Mouse (Mus musculus) brown adipose tissue, adult 24 weeks (tissue): ENCODE measurements around the gene Nanos2. TPM values are rescaled to one million over a fixed set of nuclear protein-coding genes. Genes with fewer than 3 reads are reported as not detected.

Experiments used
- H3K27ac ChIP-seq: fragments of 200-500 bp; replicated peaks from 2 replicates; pipeline ENCODE4 v1.5.1; 2012; ENCODE audit warnings: low read depth, mild to moderate bottlenecking, low read length
- H3K4me1 ChIP-seq: fragments of 200-500 bp; 2 replicates; pipeline ENCODE4 v1.6.1; 2012; ENCODE audit warnings: low read length, mixed read lengths; ENCODE audit not compliant: control insufficient read depth, insufficient read depth, insufficient read length
- H3K4me3 ChIP-seq: fragments of 200-500 bp; 2 replicates; pipeline ENCODE4 v1.5.1; 2012; ENCODE audit warnings: low read depth, mild to moderate bottlenecking, low read length, moderate library complexity; ENCODE audit not compliant: insufficient read depth
- polyA plus RNA-seq: library from polyadenylated mRNA; stranded (reverse); fragments of >200 nt; gene quantifications from 2 replicates; pipeline ENCODE4 v1.2.4, GENCODE M21; 2012; ENCODE audit not compliant: missing spikeins, insufficient read depth, insufficient read length

The Nanos2 gene
- polyA plus RNA-seq, 1 experiment = not detected

- Histone ChIP-seq H3K4me3 (peak overlapping the region; percentile 65), H3K4me1 (peaks cover 11% of the 10 kb centered on the region), H3K27ac (peak overlapping the region; percentile 86; the same call in 1 of the 2 replicates)
Observed at GRCm38 (mm10) chr7:19002115-19002514, 14.9 kb downstream of the Nanos2 start.

DNA sequence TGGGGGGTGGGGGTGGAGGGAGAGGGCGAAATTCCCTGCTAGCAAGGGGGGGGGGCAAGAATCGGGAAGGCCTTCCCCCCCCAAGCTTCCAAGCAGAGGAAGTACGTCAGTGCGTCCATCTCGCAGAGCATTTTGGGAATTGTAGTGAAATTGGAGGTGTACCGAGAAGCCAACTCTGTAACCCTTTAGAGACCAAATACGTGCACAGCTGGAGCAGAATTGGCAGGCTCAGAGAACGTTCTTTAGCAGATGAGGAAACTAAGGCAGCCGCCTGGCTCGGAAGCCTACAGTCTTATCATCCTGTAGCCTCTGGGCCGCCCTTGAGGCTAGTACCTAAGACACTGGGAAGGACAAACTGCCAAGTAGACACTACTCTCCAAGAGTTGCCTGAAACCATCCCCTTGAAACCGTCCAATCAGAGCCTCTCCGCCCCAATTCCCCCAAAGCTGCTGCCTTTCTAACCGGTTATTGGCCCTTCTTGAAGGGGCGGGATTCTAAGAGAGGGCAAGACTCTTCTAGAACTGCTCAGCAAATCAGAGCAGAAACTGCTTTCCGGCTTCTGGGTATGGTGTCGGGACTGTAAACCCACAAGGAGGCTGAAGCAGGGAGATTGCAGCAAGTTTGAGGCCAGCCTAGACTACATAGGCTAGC is 15.8 kb downstream of the Nanos2 start:
- H3K27ac ChIP-seq = peak overlapping the region; percentile 79
- H3K4me1 ChIP-seq = peaks cover 11% of the 10 kb centered on the region
- H3K4me3 ChIP-seq = peak overlapping the region; percentile 65

DNA sequence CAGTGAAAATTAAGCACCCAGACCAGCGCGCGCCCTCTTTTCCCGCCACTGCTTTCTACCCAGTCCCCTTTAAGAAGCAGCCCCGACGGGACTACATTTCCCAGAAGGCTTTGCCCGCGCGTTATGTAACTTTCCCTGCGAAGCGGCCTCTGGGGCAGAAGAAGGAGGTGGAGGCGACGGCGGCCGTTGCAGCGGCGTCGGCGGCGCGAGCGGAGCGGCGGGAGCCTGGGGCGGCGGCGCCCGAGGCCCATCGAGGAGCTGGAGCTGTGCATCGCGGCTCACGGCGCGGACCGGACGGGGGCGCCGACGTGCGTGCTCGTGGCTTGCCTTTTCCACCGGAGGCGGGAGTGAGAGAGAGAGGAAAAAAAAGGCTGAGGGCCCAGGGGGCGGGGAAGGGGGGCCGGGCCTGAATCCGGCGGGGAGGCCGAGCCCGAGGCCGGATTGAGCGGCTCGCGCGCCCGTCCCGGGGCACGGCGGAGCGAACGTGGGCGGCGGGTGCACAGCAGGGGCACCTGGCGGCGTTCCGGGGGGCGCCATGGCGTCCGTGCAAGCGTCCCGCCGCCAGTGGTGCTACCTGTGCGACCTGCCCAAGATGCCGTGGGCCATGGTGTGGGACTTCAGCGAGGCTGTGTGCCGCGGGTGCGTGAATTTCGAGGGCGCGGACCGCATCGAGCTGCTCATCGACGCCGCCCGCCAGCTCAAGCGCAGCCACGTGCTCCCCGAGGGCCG is 16.9 kb downstream of the Nanos2 start, which contains the start of gene Irf2bp1:
Gene Irf2bp1, plus strand, starts transcription at position 143 of the 729 bp plus-strand sequence.
- Histone ChIP-seq H3K4me3 (peak within 1 kb of the TSS; percentile 93), H3K4me1 (peaks cover 11% of the 10 kb centered on the region), H3K27ac (peak within 1 kb of the TSS; percentile 82)

- no peak overlapping the region for H3K27ac ChIP-seq
- peaks cover 11% of the 10 kb centered on the region for H3K4me1 ChIP-seq
Observed at GRCm38 (mm10) chr7:19004631-19005079, 17.5 kb downstream of the Nanos2 start.

GRCm38 (mm10) chr7:19005417-19006121 is 18.4 kb downstream of the Nanos2 start:
- Histone ChIP-seq H3K4me1 (peaks cover 11% of the 10 kb centered on the region), H3K27ac (no peak overlapping the region), H3K4me3 (peak overlapping the region; percentile 93; the same call in 1 of the 2 replicates)

More at GRCm38 (mm10) chr7:19004631-19005079, 17.5 kb downstream of the Nanos2 start:
- peak overlapping the region; percentile 93 for H3K4me3 ChIP-seq

DNA sequence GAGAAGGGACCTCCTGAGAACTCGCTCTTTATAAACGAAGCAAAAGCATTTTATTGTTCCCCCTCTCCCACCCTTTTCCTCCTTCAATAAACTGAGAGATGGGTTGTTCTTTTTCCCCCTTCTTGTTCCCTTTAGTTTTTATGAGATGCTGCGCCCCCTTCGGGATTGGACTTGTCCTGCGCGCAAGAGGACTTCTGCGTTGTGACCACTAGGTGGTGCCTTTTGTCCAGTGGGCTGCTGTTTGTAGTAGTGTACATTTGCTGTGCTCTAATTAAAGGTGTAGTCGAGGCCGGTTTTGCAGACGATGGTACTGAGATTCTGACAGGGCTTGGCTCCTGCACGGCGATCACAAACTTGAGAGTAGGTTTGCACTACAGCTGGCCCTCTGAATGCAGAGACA is 19.3 kb downstream of the Nanos2 start:
- peaks cover 9% of the 10 kb centered on the region for H3K4me1 ChIP-seq
- H3K4me3 ChIP-seq = no peak overlapping the region
- no peak overlapping the region for H3K27ac ChIP-seq

- no peak overlapping the region for H3K4me3 ChIP-seq
- no peak overlapping the region for H3K27ac ChIP-seq
- H3K4me1 ChIP-seq = peaks cover 6% of the 10 kb centered on the region
Observed at GRCm38 (mm10) chr7:19007026-19007977, 20.1 kb downstream of the Nanos2 start.

- no peak overlapping the region for H3K27ac ChIP-seq
- H3K4me3 ChIP-seq = no peak overlapping the region
- H3K4me1 ChIP-seq = no peaks in the 10 kb centered on the region
Observed at GRCm38 (mm10) chr7:19010581-19010980, 23.4 kb downstream of the Nanos2 start.

GRCm38 (mm10) chr7:19012025-19012621 is 24.9 kb downstream of the Nanos2 start:
- Histone ChIP-seq H3K4me1 (no peaks in the 10 kb centered on the region), H3K4me3 (peak overlapping the region; percentile 51), H3K27ac (no peak overlapping the region)

- no peak overlapping the region for H3K4me3 ChIP-seq
- H3K27ac ChIP-seq = no peak overlapping the region
- no peaks in the 10 kb centered on the region for H3K4me1 ChIP-seq
Observed at GRCm38 (mm10) chr7:19012882-19013281, 25.7 kb downstream of the Nanos2 start.

DNA sequence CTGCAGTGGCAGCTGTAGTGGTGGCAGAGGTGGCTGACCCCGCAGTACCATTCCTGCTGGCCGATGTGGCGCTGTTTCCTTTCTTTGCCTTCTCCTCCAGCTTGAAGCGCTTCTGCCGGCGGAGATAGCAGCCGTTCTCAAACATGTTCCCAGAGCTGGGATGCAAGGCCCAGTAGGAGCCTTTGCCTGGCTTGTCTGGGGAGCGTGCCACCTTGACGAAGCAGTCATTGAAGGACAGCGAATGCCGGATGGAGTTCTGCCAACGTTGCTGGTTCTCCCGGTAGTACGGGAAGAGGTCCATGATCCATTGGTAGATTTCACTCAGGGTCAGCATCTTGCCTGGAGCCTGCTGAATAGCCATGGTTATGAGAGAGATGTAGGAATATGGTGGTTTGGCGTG is 27.3 kb downstream of the Nanos2 start:
- H3K4me1 ChIP-seq = no peaks in the 10 kb centered on the region
- no peak overlapping the region for H3K4me3 ChIP-seq
- no peak overlapping the region for H3K27ac ChIP-seq

DNA sequence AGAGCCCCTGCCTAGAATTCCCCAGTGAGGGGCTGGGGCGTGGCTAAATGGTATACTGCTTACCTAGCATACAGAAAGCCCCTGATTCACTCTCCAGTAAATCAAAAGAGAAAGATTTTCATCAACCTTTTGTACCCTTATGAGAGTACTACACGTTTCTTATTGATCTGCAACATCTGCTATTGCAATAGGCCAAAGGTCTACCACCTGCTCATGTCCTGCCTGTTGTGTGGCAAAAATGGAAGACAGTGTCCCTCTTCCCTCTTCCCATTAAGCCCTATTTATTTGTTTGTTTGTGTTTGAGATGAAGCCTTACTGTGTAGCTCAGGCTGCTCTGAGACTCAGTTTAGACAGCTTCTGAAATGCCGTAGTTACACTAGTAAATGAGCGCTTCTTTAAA is 28.8 kb downstream of the Nanos2 start:
- Histone ChIP-seq H3K27ac (no peak overlapping the region), H3K4me1 (no peaks in the 10 kb centered on the region), H3K4me3 (no peak overlapping the region)

- Histone ChIP-seq H3K27ac (no peak overlapping the region), H3K4me1 (no peaks in the 10 kb centered on the region), H3K4me3 (no peak overlapping the region)
Observed at GRCm38 (mm10) chr7:19017909-19018308, 30.7 kb downstream of the Nanos2 start.

DNA sequence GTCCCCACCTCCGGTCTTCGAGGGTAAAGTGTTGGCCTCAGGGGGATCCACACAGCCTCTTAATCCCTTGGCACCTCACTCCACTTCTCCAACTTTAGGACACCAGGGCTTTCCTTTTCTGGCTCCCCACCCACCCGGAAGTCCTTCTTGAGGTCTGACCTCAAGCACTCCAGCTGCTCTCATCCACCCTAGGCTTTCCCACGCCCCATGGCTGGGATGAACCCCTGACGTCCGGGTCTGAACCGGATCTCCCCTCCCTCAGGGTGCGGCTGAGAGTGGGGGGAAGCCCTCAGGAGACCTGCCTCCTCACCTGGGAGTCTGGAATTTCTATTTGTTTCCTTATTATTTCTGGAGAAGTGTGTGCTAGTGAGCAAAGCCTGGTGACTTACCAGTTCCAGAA is 33.8 kb downstream of the Nanos2 start:
- H3K4me3 ChIP-seq = no peak overlapping the region
- no peak overlapping the region for H3K27ac ChIP-seq
- no peaks in the 10 kb centered on the region; the same call in 1 of the 2 replicates for H3K4me1 ChIP-seq
